Mouse (Mus musculus): ENCODE results near the gene Mapkap1. TPM values are rescaled to one million over a fixed set of nuclear protein-coding genes. Genes with fewer than 3 reads are reported as not detected.
A peak's percentile ranks its signal among the peaks of the same experiment; 100 is the strongest.

Mapkap1 gene
- polyA plus RNA-seq, 1 experiment, result 72.2 TPM

GRCm38 (mm10) chr2:34509856-34510255 is 103.3 kb downstream of the Mapkap1 start:
- TF ChIP-seq CTCF (IDR thresholded peaks at IDR 0.05; ENCODE audit: borderline replicate concordance, extremely low read depth, insufficient read depth, insufficient read length), result no peak
- no peak for TF ChIP-seq POLR2A (IDR thresholded peaks at IDR 0.05; ENCODE audit: borderline replicate concordance, extremely low read depth, insufficient read depth, insufficient read length, poor library complexity, severe bottlenecking)
- no peak for DNase-seq (ENCODE audit: low read depth)

GRCm38 (mm10) chr2:34515263-34515662 is 108.7 kb downstream of the Mapkap1 start:
- no peak for DNase-seq (ENCODE audit: low read depth)
- TF ChIP-seq CTCF (IDR thresholded peaks at IDR 0.05; ENCODE audit: borderline replicate concordance, extremely low read depth, insufficient read depth, insufficient read length) (no peak), POLR2A (IDR thresholded peaks at IDR 0.05; ENCODE audit: borderline replicate concordance, extremely low read depth, insufficient read depth, insufficient read length, poor library complexity, severe bottlenecking) (no peak)

GRCm38 (mm10) chr2:34518083-34518482 is 111.5 kb downstream of the Mapkap1 start:
- no peak for DNase-seq (ENCODE audit: low read depth)
- no peak for TF ChIP-seq POLR2A (IDR thresholded peaks at IDR 0.05; ENCODE audit: borderline replicate concordance, extremely low read depth, insufficient read depth, insufficient read length, poor library complexity, severe bottlenecking)
- no peak for TF ChIP-seq CTCF (IDR thresholded peaks at IDR 0.05; ENCODE audit: borderline replicate concordance, extremely low read depth, insufficient read depth, insufficient read length)

GRCm38 (mm10) chr2:34518526-34518925 is 112.0 kb downstream of the Mapkap1 start:
- TF ChIP-seq POLR2A (IDR thresholded peaks at IDR 0.05; ENCODE audit: borderline replicate concordance, extremely low read depth, insufficient read depth, insufficient read length, poor library complexity, severe bottlenecking), result no peak
- no peak for TF ChIP-seq CTCF (IDR thresholded peaks at IDR 0.05; ENCODE audit: borderline replicate concordance, extremely low read depth, insufficient read depth, insufficient read length)
- DNase-seq (ENCODE audit: low read depth), result no peak

- peak; percentile 77 for DNase-seq (ENCODE audit: low read depth)
- TF ChIP-seq CTCF (IDR thresholded peaks at IDR 0.05; ENCODE audit: borderline replicate concordance, extremely low read depth, insufficient read depth, insufficient read length) (peak; percentile 55; the same call in 1 of the 2 replicates), POLR2A (IDR thresholded peaks at IDR 0.05; ENCODE audit: borderline replicate concordance, extremely low read depth, insufficient read depth, insufficient read length, poor library complexity, severe bottlenecking) (no peak)
These were observed 113.0 kb downstream of the Mapkap1 start for GRCm38 (mm10) chr2:34519525-34519924.

GRCm38 (mm10) chr2:34521384-34521783 is 114.8 kb downstream of the Mapkap1 start:
- TF ChIP-seq POLR2A (IDR thresholded peaks at IDR 0.05; ENCODE audit: borderline replicate concordance, extremely low read depth, insufficient read depth, insufficient read length, poor library complexity, severe bottlenecking) (no peak), CTCF (IDR thresholded peaks at IDR 0.05; ENCODE audit: borderline replicate concordance, extremely low read depth, insufficient read depth, insufficient read length) (no peak)
- DNase-seq (ENCODE audit: low read depth), result no peak

- peak; percentile 80 for DNase-seq (ENCODE audit: low read depth)
These were observed 120.2 kb downstream of the Mapkap1 start for GRCm38 (mm10) chr2:34526527-34527371.

GRCm38 (mm10) chr2:34528491-34528890 is 121.9 kb downstream of the Mapkap1 start:
- TF ChIP-seq POLR2A (IDR thresholded peaks at IDR 0.05; ENCODE audit: borderline replicate concordance, extremely low read depth, insufficient read depth, insufficient read length, poor library complexity, severe bottlenecking) (no peak), CTCF (IDR thresholded peaks at IDR 0.05; ENCODE audit: borderline replicate concordance, extremely low read depth, insufficient read depth, insufficient read length) (no peak)
- no peak for DNase-seq (ENCODE audit: low read depth)

More at GRCm38 (mm10) chr2:34526527-34527371, 120.2 kb downstream of the Mapkap1 start:
- no peak for TF ChIP-seq CTCF (IDR thresholded peaks at IDR 0.05; ENCODE audit: borderline replicate concordance, extremely low read depth, insufficient read depth, insufficient read length)
- TF ChIP-seq POLR2A (IDR thresholded peaks at IDR 0.05; ENCODE audit: borderline replicate concordance, extremely low read depth, insufficient read depth, insufficient read length, poor library complexity, severe bottlenecking), result no peak

GRCm38 (mm10) chr2:34530042-34530441 is 123.5 kb downstream of the Mapkap1 start:
- no peak for TF ChIP-seq POLR2A (IDR thresholded peaks at IDR 0.05; ENCODE audit: borderline replicate concordance, extremely low read depth, insufficient read depth, insufficient read length, poor library complexity, severe bottlenecking)
- peak; percentile 54; the same call in 1 of the 2 replicates for TF ChIP-seq CTCF (IDR thresholded peaks at IDR 0.05; ENCODE audit: borderline replicate concordance, extremely low read depth, insufficient read depth, insufficient read length)
- peak; percentile 71 for DNase-seq (ENCODE audit: low read depth)

GRCm38 (mm10) chr2:34531801-34532298 is 125.3 kb downstream of the Mapkap1 start:
- peak; percentile 91 for DNase-seq (ENCODE audit: low read depth)
- TF ChIP-seq CTCF (IDR thresholded peaks at IDR 0.05; ENCODE audit: borderline replicate concordance, extremely low read depth, insufficient read depth, insufficient read length), result no peak
- no peak for TF ChIP-seq POLR2A (IDR thresholded peaks at IDR 0.05; ENCODE audit: borderline replicate concordance, extremely low read depth, insufficient read depth, insufficient read length, poor library complexity, severe bottlenecking)

GRCm38 (mm10) chr2:34532394-34532793 is 125.8 kb downstream of the Mapkap1 start:
- DNase-seq (ENCODE audit: low read depth), result peak; percentile 64
- TF ChIP-seq POLR2A (IDR thresholded peaks at IDR 0.05; ENCODE audit: borderline replicate concordance, extremely low read depth, insufficient read depth, insufficient read length, poor library complexity, severe bottlenecking) (no peak), CTCF (IDR thresholded peaks at IDR 0.05; ENCODE audit: borderline replicate concordance, extremely low read depth, insufficient read depth, insufficient read length) (no peak)
